ENCODE assay signal across 10 mouse cellular contexts in the genomic region with DNA sequence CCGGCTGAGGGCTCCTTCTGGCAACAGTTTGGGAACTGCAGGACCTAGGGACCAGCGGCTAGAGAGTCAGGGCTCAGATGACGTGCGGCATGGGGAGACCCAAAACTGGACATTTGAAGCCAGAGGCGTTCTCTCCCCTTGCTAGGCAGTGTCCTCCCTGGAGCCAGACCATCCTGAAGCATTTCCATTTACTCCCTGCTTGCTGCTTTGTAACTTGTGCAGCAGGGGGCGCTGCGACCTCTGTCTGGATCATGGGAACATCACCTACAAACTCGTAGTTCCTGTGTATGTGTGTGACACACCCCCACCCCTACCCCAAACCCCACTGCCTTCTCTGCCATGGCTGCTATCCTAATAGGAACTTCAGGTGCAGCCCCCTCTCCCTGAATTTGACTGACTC. TPM values are rescaled to one million over a fixed set of nuclear protein-coding genes. Genes with fewer than 3 reads are reported as not detected.
DNase-seq lines count a peak whose midpoint lies in the region; ATAC-seq and TF ChIP-seq lines count a peak whose summit lies in the region.
"Had no signal": no experiment of that assay in that cellular context is flagged by ENCODE, and none has a peak within 500 bp of the region (broad histone marks: within the 10 kb centered on the region; RNA-seq: fewer than 3 reads in every experiment).

No protein-coding gene starts in this region.

- peak; percentile 87 for TF ChIP-seq CTCF in heart, adult 2 months (IDR thresholded peaks at IDR 0.05)
- TF ChIP-seq CTCF in bone marrow, adult 2 months (IDR thresholded peaks at IDR 0.05; ENCODE audit: control insufficient read depth, insufficient read depth, low read length) = peak; percentile 75

- H3K36me3 ChIP-seq in heart, adult 2 months (ENCODE audit: control insufficient read depth, insufficient read depth, low read length) = no peaks in the 10 kb centered on the region
- H3K36me3 ChIP-seq in heart, embryonic 10.5 days = no peaks in the 10 kb centered on the region
- H3K36me3 ChIP-seq: embryonic facial prominence, embryonic 13.5 days; liver, embryonic 15.5 days had no signal

- no peaks in the 10 kb centered on the region for H3K27me3 ChIP-seq in heart, adult 2 months (ENCODE audit: control insufficient read depth, insufficient read depth, low read length)
- H3K27me3 ChIP-seq in heart, embryonic 10.5 days (ENCODE audit: insufficient read depth, poor library complexity, severe bottlenecking) = peaks cover 19% of the 10 kb centered on the region; the same call in 1 of the 2 replicates
- H3K27me3 ChIP-seq: embryonic facial prominence, embryonic 13.5 days; liver, embryonic 15.5 days had no signal

- no peaks in the 10 kb centered on the region for H3K9me3 ChIP-seq in heart, embryonic 10.5 days
- H3K9me3 ChIP-seq: embryonic facial prominence, embryonic 13.5 days; liver, embryonic 15.5 days had no signal

- no peak overlapping the region for H3K4me3 ChIP-seq in heart, adult 2 months
- no peak overlapping the region for H3K4me3 ChIP-seq in heart, embryonic 10.5 days
- no peak overlapping the region for H3K4me3 ChIP-seq in bone marrow, adult 2 months (replicated peaks; ENCODE audit: control insufficient read depth, low read depth, low read length)
- H3K4me3 ChIP-seq: embryonic facial prominence, embryonic 13.5 days; liver, embryonic 15.5 days had no signal

- no peak overlapping the region for H3K27ac ChIP-seq in heart, adult 2 months
- no peak overlapping the region for H3K27ac ChIP-seq in heart, embryonic 10.5 days
- H3K27ac ChIP-seq in bone marrow, adult 2 months (ENCODE audit: control insufficient read depth, insufficient read depth, low read depth, low read length, poor library complexity) = no peak overlapping the region
- H3K27ac ChIP-seq: embryonic facial prominence, embryonic 13.5 days; liver, embryonic 15.5 days had no signal

- TF ChIP-seq POLR2A in heart, adult 2 months (IDR thresholded peaks at IDR 0.05; ENCODE audit: insufficient read depth, low read depth, low read length) = no peak
- no peak for TF ChIP-seq POLR2A in bone marrow, adult 2 months (IDR thresholded peaks at IDR 0.05; ENCODE audit: borderline replicate concordance, control insufficient read depth, low read depth, low read length)

- H3K79me2 ChIP-seq in heart, adult 2 months (replicated peaks; ENCODE audit: control insufficient read depth, insufficient read depth, low read length) = no peaks in the 10 kb centered on the region

- peak; percentile 45 to 66 for DNase-seq in heart, adult 2 months
- no peak for DNase-seq in heart, embryonic 10.5 days (ENCODE audit: low spot score)
- DNase-seq in right cerebral cortex, adult 2 months (ENCODE audit: low spot score in 2 of 2) = peak; percentile 45 to 66
- DNase-seq in right cerebral cortex, postnatal 36 days (ENCODE audit: low spot score in 2 of 2) = no peak
- DNase-seq in heart, postnatal 4 days = peak; percentile 72
- peak; percentile 26 for DNase-seq in yolk sac, embryonic 10.5 days (ENCODE audit: low spot score)

- WGBS in heart, adult 2 months = 28% methylated on average over 8 of the region's 8 CpGs
- WGBS in heart, embryonic 10.5 days = 22% methylated on average over 8 of the region's 8 CpGs
- 27% methylated on average over 8 of the region's 8 CpGs for WGBS in bone marrow, adult 2 months

- H3K9ac ChIP-seq in heart, adult 2 months (ENCODE audit: low read depth, low read length) = no peak overlapping the region
- H3K9ac ChIP-seq: embryonic facial prominence, embryonic 13.5 days; liver, embryonic 15.5 days had no signal

- TF ChIP-seq EP300 in heart, adult 2 months (IDR thresholded peaks at IDR 0.05; ENCODE audit: insufficient read depth, low read depth, low read length) = no peak

- H3K4me1 ChIP-seq in heart, adult 2 months (ENCODE audit: control insufficient read depth, insufficient read depth, low read length) = no peaks in the 10 kb centered on the region
- peaks cover 18% of the 10 kb centered on the region for H3K4me1 ChIP-seq in heart, embryonic 10.5 days
- H3K4me1 ChIP-seq in bone marrow, adult 2 months (ENCODE audit: control insufficient read depth, insufficient read depth, low read length) = no peaks in the 10 kb centered on the region
- H3K4me1 ChIP-seq: liver, embryonic 15.5 days had no signal

- ATAC-seq in megakaryocyte, adult 5-6 weeks (ENCODE audit: poor library complexity, severe bottlenecking) = 0 out of 2 replicates have a peak, but pooled peaks have one; percentile 33

- intact Hi-C loops in heart, adult 2 months (cut with DNase I) = loop anchor here (2.0 kb wide), 2 partner anchors 38 to 296 kb away; partner anchors contain the start of gene Snrpe

RNA-seq across cellular contexts. Expression of gene Golt1a, which starts 4.8 kb away (rescaled TPM):
- not detected for total RNA-seq in heart, adult 2 months (2021)
- 0.43 TPM in 1 of 2 replicates, not detected in the other for polyA plus RNA-seq in heart, adult 2 months (2012; rRNA removed)
- polyA plus RNA-seq in heart, embryonic 10.5 days (2016; fragmentation: Nextera tagmentation; extraction: Ambion mirVana) = 1.7 TPM in 1 of 2 replicates, not detected in the other
- not detected in 2 replicates for polyA plus RNA-seq in bone marrow, adult 2 months (2011; ENCODE audit: insufficient read depth, insufficient read length, low replicate concordance, missing spikeins)
- total RNA-seq in heart, postnatal 4 days (2021) = not detected
- not detected in 2 replicates for total RNA-seq in megakaryocyte, adult 5-6 weeks (2015)
- total RNA-seq in megakaryocyte, adult 5-6 weeks (2017) = not detected in 2 replicates
- polyA plus RNA-seq: embryonic facial prominence, embryonic 13.5 days had no signal

RNA-seq across cellular contexts. Expression of gene Kiss1, which starts 7.3 kb away (rescaled TPM):
- not detected for total RNA-seq in heart, adult 2 months (2021)
- polyA plus RNA-seq in heart, adult 2 months (2012; rRNA removed) = not detected in 2 replicates
- not detected in 2 replicates for polyA plus RNA-seq in heart, embryonic 10.5 days (2016; fragmentation: Nextera tagmentation; extraction: Ambion mirVana)
- polyA plus RNA-seq in bone marrow, adult 2 months (2011; ENCODE audit: insufficient read depth, insufficient read length, low replicate concordance, missing spikeins) = not detected in 2 replicates
- not detected for total RNA-seq in heart, postnatal 4 days (2021)
- total RNA-seq in megakaryocyte, adult 5-6 weeks (2015) = not detected in 2 replicates
- total RNA-seq in megakaryocyte, adult 5-6 weeks (2017) = not detected in 2 replicates
- polyA plus RNA-seq: embryonic facial prominence, embryonic 13.5 days; liver, embryonic 15.5 days had no signal

RNA-seq across cellular contexts. Expression of gene Ren1, which starts 35.9 kb away (rescaled TPM):
- total RNA-seq in heart, adult 2 months (2021) = under 1 TPM in 1 of 2 experiments, not detected in 1; 0.14 TPM
- polyA plus RNA-seq in heart, adult 2 months (2012; rRNA removed) = 0.23 and 0.41 TPM in 2 replicates
- 0.11 and 0.34 TPM in 2 replicates for polyA plus RNA-seq in heart, embryonic 10.5 days (2016; fragmentation: Nextera tagmentation; extraction: Ambion mirVana)
- polyA plus RNA-seq in bone marrow, adult 2 months (2011; ENCODE audit: insufficient read depth, insufficient read length, low replicate concordance, missing spikeins) = not detected in 2 replicates
- total RNA-seq in heart, postnatal 4 days (2021) = under 1 TPM in 1 of 2 experiments, not detected in 1; 0.16 TPM
- total RNA-seq in megakaryocyte, adult 5-6 weeks (2015) = not detected in 2 replicates
- not detected in 2 replicates for total RNA-seq in megakaryocyte, adult 5-6 weeks (2017)

RNA-seq across cellular contexts. Expression of gene Etnk2, which starts 49.0 kb away (rescaled TPM):
- total RNA-seq in heart, adult 2 months (2021) = under 1 TPM; 0.29 to 0.93 TPM
- polyA plus RNA-seq in heart, adult 2 months (2012; rRNA removed) = 0.70 and 0.84 TPM in 2 replicates
- 1.5 and 2.1 TPM in 2 replicates for polyA plus RNA-seq in heart, embryonic 10.5 days (2016; fragmentation: Nextera tagmentation; extraction: Ambion mirVana)
- polyA plus RNA-seq in bone marrow, adult 2 months (2011; ENCODE audit: insufficient read depth, insufficient read length, low replicate concordance, missing spikeins) = 1.3 TPM in 1 of 2 replicates, not detected in the other
- total RNA-seq in heart, postnatal 4 days (2021) = under 1 TPM; 0.83 to 0.93 TPM
- not detected in 2 replicates for total RNA-seq in megakaryocyte, adult 5-6 weeks (2015)
- not detected in 2 replicates for total RNA-seq in megakaryocyte, adult 5-6 weeks (2017)

Comparison
In these comparisons a context has a peak if more than half of its experiments do, and no peak if none do; other contexts are left out.
1. DNase-seq: peak in heart, adult 2 months (2 of 2), right cerebral cortex, adult 2 months (2 of 2), heart, postnatal 4 days (single experiment) and yolk sac, embryonic 10.5 days (single experiment); none in heart, embryonic 10.5 days (single experiment) and right cerebral cortex, postnatal 36 days (0 of 2).